Mouse (Mus musculus) heart, embryonic 14.5 days (tissue): Measurements from ENCODE around the gene Ephx3. TPM values are rescaled to one million over a fixed set of nuclear protein-coding genes. Genes with fewer than 3 reads are reported as not detected.

Experiments
- ATAC-seq: fragments of 200-750 bp; cut with Nextera tagmentation; 2 replicates; pipeline ENCODE4 v1.8.0; 2017; ENCODE audit warnings: low read depth, moderate TSS enrichment; ENCODE audit not compliant: insufficient number of reproducible peaks, insufficient read depth, low FRiP score
- H3K27ac ChIP-seq, 2 experiments: fragments of 200-500 bp in 1 of 2; fragments of 300-500 bp in 1 of 2; sonication (generic) in 1 of 2; replicated peaks in 1 of 2; 2 replicates each; pipeline ENCODE4 v1.5.1; 2012 to 2014; ENCODE audit warnings: low read depth in 2 of 2, low read length in 2 of 2, control low read depth in 1 of 2, mild to moderate bottlenecking in 1 of 2, mixed read lengths in 1 of 2; ENCODE audit not compliant: control insufficient read depth in 1 of 2, insufficient read depth in 1 of 2
- H3K27me3 ChIP-seq: fragments of 300-500 bp; sonication (generic); 2 replicates; pipeline ENCODE4 v1.6.1; 2014; ENCODE audit warnings: mild to moderate bottlenecking, low read length, control low read depth; ENCODE audit not compliant: control insufficient read depth, insufficient read depth
- H3K36me3 ChIP-seq: fragments of 300-500 bp; sonication (generic); 2 replicates; pipeline ENCODE4 v1.6.1; 2014; ENCODE audit warnings: mild to moderate bottlenecking, control low read depth, low read length, mixed read lengths; ENCODE audit not compliant: control insufficient read depth, insufficient read depth
- H3K4me1 ChIP-seq, 2 experiments: fragments of 200-500 bp in 1 of 2; fragments of 300-500 bp in 1 of 2; sonication (generic) in 1 of 2; 2 replicates each; pipeline ENCODE4 v1.6.1; 2012 to 2014; ENCODE audit warnings: low read length in 2 of 2, control low read depth in 1 of 2, mixed read lengths in 1 of 2; ENCODE audit not compliant: control insufficient read depth in 2 of 2, insufficient read depth in 2 of 2
- H3K4me2 ChIP-seq: fragments of 300-500 bp; sonication (generic); 2 replicates; pipeline ENCODE4 v1.6.1; 2014; ENCODE audit warnings: mild to moderate bottlenecking, low read length
- H3K4me3 ChIP-seq, 2 experiments: fragments of 200-500 bp in 1 of 2; fragments of 300-500 bp in 1 of 2; sonication (generic) in 1 of 2; 2 replicates each; pipeline ENCODE4 v1.5.1; 2012 to 2014; ENCODE audit warnings: low read length in 2 of 2, mild to moderate bottlenecking in 2 of 2, control low read depth in 1 of 2, low read depth in 1 of 2, moderate library complexity in 1 of 2; ENCODE audit not compliant: control insufficient read depth in 1 of 2, insufficient read depth in 1 of 2
- H3K9ac ChIP-seq: fragments of 300-500 bp; sonication (generic); 2 replicates; pipeline ENCODE4 v1.6.1; 2014; ENCODE audit warnings: mild to moderate bottlenecking, low read length
- H3K9me3 ChIP-seq: fragments of 300-500 bp; sonication (generic); 2 replicates; pipeline ENCODE4 v1.6.1; 2016; ENCODE audit warnings: low read length, control low read depth; ENCODE audit not compliant: control insufficient read depth
- WGBS: fragments of 180-500 bp; shearing (Covaris S2); extraction: QIAGEN DNeasy Blood & Tissue Kit; methylation state at CpG from one replicate; pipeline ENCODE4 v1.1.7; 2014; 5-methylcytosine and 5-hydroxymethylcytosine counted together
- polyA plus RNA-seq: library from polyadenylated mRNA; unstranded; fragments of >200 nt; fragmentation: Nextera tagmentation; extraction: Ambion mirVana; gene quantifications from 2 replicates; pipeline ENCODE4 v1.2.1, GENCODE M21; 2014

Ephx3 gene
- polyA plus RNA-seq, 1 experiment from 2014 or later: 0.30 TPM

DNA sequence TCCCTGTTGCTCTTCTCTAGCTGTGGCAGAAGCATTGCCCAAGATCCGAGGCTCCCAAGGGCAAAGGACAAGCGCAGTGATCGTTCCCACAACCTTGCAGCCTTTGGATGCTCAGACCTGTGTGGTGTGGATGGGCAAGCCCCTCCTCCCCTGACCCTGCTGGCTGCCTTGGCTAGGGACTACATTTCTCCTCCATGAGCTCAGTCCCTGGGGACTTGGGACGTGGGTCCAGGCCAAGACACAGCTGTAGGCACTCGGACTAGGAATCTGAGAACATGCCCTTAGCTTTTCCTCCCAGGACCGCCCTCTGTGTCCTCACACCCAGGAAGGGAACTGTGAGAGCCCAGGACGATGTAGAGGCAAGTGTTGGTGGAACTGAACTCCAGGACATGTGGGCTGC is 16.2 kb downstream of the Ephx3 start:
- Histone ChIP-seq H3K9ac (no peak overlapping the region), H3K4me2 (no peak overlapping the region), H3K4me1 (peaks cover 3 to 10% of the 10 kb centered on the region in 2 experiments; a peak in 2 of 4 replicates), H3K4me3 (no peak overlapping the region), H3K36me3 (no peaks in the 10 kb centered on the region), H3K27ac (peak overlapping the region; percentile 3 to 64; a peak in 1 of 4 replicates), H3K27me3 (no peaks in the 10 kb centered on the region), H3K9me3 (no peaks in the 10 kb centered on the region)
- 44% methylated on average over 7 of the region's 7 CpGs for WGBS
- ATAC-seq: no peak

- Histone ChIP-seq H3K36me3 (no peaks in the 10 kb centered on the region), H3K4me2 (no peak overlapping the region), H3K27ac (peak overlapping the region in 1 of 2 experiments; percentile 64; a peak in 1 of 4 replicates), H3K4me1 (peaks cover 3 to 10% of the 10 kb centered on the region in 2 experiments; a peak in 2 of 4 replicates), H3K9me3 (no peaks in the 10 kb centered on the region), H3K9ac (no peak overlapping the region), H3K27me3 (no peaks in the 10 kb centered on the region), H3K4me3 (no peak overlapping the region)
- 54% methylated on average over 2 of the region's 2 CpGs for WGBS
- no peak for ATAC-seq
Observed at GRCm38 (mm10) chr17:32172485-32172884, 16.9 kb downstream of the Ephx3 start.

DNA sequence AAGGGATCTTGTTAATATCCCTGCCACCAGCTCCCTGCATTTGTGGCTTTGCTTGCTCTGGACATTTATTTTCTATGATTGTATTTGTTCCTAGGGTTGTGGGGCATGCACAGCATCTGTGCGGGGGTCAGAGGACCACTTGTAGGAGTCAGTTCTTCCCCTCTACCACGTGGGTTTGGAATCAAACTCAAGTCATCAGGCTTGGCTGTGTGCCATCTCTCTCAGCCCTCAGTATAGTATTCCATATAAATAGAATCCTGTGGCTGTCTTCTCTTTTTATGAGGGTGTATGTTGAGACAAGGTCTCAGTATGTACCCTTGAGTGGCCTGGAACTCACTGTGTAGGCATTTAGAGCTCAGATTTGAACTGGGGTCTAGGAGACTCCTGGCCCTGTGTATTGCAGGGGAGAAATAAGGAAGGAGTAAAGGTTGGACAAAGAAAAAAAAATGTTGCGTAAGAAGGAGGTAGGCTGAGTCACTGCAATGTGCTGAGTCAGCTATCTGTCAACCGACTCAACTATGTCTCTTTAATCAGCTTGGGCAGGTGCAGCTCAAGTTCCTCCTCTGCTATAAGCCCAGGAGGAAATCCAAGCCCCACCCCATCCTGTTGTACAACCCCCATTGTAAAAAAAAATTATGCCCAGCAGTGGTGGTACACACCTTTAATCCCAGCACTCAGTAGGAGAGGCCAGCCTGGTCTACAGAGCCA is 19.7 kb downstream of the Ephx3 start:
- H3K9ac ChIP-seq: no peak overlapping the region
- no peak overlapping the region for H3K4me2 ChIP-seq
- no peak for ATAC-seq
- no peaks in the 10 kb centered on the region for H3K36me3 ChIP-seq
- peaks cover 5 to 23% of the 10 kb centered on the region in 2 experiments for H3K4me1 ChIP-seq
- H3K27me3 ChIP-seq: no peaks in the 10 kb centered on the region
- H3K27ac ChIP-seq: no peak overlapping the region
- no peak overlapping the region for H3K4me3 ChIP-seq
- WGBS: 47% methylated on average over 4 of the region's 4 CpGs
- no peaks in the 10 kb centered on the region for H3K9me3 ChIP-seq

DNA sequence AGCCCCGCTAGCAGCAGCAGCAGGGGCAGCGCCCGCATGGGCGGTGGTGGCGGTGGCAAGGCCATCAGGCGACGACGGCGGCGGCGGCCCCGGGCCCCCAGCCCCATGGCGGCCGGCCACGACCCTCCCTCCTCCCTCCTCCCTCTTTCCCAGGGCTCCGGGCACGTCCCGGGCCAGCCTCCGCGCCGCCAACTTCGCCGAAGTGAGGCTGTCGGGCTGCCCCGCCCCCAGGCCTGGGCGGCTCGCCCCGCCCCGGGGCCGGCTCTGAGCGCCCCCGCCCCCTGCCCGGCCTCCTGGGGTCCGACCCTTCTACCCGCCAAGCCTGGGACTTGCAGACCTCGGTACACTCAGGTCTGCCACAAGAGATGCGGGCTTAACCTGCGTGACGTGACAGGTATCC is 22.7 kb downstream of the Ephx3 start, which contains the start of gene Notch3:
TSS of gene Notch3 (minus strand) at position 166 of the 400 bp plus-strand sequence.
- H3K9ac ChIP-seq: peak within 1 kb of the TSS; percentile 79
- no peaks in the 10 kb centered on the region for H3K36me3 ChIP-seq
- peaks cover 4 to 34% of the 10 kb centered on the region in 2 experiments; a peak in 3 of 4 replicates for H3K4me1 ChIP-seq
- peak within 1 kb of the TSS in 1 of 2 experiments; percentile 75; a peak in 3 of 4 replicates for H3K27ac ChIP-seq
- peak within 1 kb of the TSS; percentile 68 for H3K4me3 ChIP-seq
- H3K4me2 ChIP-seq: peak within 1 kb of the TSS; percentile 95
- H3K27me3 ChIP-seq: no peaks in the 10 kb centered on the region
- ATAC-seq: peak; percentile 78
- 1% methylated on average over 33 of the region's 39 CpGs for WGBS
- no peaks in the 10 kb centered on the region for H3K9me3 ChIP-seq

GRCm38 (mm10) chr17:32165803-32166595 is 23.4 kb downstream of the Ephx3 start:
- peak; percentile 38; the same call in 1 of the 2 replicates for ATAC-seq
- H3K36me3 ChIP-seq: no peaks in the 10 kb centered on the region
- H3K4me3 ChIP-seq: peak overlapping the region; percentile 68
- peak overlapping the region; percentile 95 for H3K4me2 ChIP-seq
- peak overlapping the region; percentile 79 for H3K9ac ChIP-seq
- no peaks in the 10 kb centered on the region for H3K9me3 ChIP-seq
- WGBS: under 1% methylated on average over 30 of the region's 43 CpGs
- H3K4me1 ChIP-seq: peaks cover 4 to 34% of the 10 kb centered on the region in 2 experiments; a peak in 3 of 4 replicates
- H3K27me3 ChIP-seq: no peaks in the 10 kb centered on the region
- H3K27ac ChIP-seq: peak overlapping the region; percentile 19 to 75; a peak in 3 of 4 replicates

DNA sequence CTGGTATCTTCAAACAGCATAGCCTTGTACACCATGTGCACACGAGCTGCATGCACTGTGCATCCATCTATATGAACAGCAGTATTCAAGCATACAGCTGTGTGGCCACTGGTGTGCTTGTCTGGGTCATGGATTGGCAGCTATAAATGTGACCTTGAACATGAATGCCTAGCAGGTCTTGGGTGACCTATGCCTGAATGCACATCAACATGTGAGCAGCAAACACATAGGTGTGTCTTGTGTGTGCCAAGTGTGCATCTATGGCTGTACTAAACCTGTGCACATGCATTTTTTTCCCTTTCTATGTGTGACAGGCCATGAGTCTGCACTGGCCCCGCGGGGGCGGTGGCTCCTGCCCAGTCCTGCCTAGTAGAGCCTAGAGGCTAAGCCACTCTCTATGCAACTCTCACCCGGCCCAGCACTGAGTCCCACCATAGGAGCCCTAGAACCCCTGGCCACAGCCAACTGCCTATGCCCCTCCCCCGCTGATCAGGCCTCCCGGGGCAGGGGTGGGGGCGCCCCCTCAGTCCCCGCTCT is 24.0 kb downstream of the Ephx3 start:
- Histone ChIP-seq H3K4me2 (peak overlapping the region; percentile 95), H3K36me3 (no peaks in the 10 kb centered on the region), H3K4me1 (peaks cover 4 to 34% of the 10 kb centered on the region in 2 experiments; a peak in 3 of 4 replicates), H3K4me3 (peak overlapping the region; percentile 68), H3K9me3 (no peaks in the 10 kb centered on the region), H3K9ac (peak overlapping the region; percentile 79), H3K27me3 (no peaks in the 10 kb centered on the region), H3K27ac (peak overlapping the region; percentile 19 to 75; a peak in 2 of 4 replicates)
- 10% methylated on average over 9 of the region's 9 CpGs for whole genome bisulfite sequencing
- ATAC-seq: peak; percentile 52; the same call in 1 of the 2 replicates

GRCm38 (mm10) chr17:32164780-32165179 is 24.6 kb downstream of the Ephx3 start:
- no peaks in the 10 kb centered on the region for H3K27me3 ChIP-seq
- H3K9ac ChIP-seq: no peak overlapping the region
- H3K27ac ChIP-seq: 0 out of 4 replicates have a peak overlapping the region, but pooled peaks of 1 of the 2 experiments have one; percentile 19
- no peaks in the 10 kb centered on the region for H3K9me3 ChIP-seq
- H3K4me2 ChIP-seq: peak overlapping the region; percentile 95; the same call in 1 of the 2 replicates
- no peak overlapping the region for H3K4me3 ChIP-seq
- no peaks in the 10 kb centered on the region for H3K36me3 ChIP-seq
- no peak for ATAC-seq
- H3K4me1 ChIP-seq: peaks cover 4 to 32% of the 10 kb centered on the region in 2 experiments; a peak in 3 of 4 replicates
